Mouse (Mus musculus) kidney, embryonic 14.5 days (tissue): Measurements from ENCODE around the gene Wdr4. TPM values are rescaled to one million over a fixed set of nuclear protein-coding genes. Genes with fewer than 3 reads are reported as not detected.

Experiments
- ATAC-seq: fragments of 200-750 bp; cut with Nextera tagmentation; 2 replicates; pipeline ENCODE4 v1.8.0; 2017; ENCODE audit warnings: moderate number of reproducible peaks, mild to moderate bottlenecking, moderate TSS enrichment, moderate library complexity; ENCODE audit not compliant: low FRiP score, low TSS enrichment
- H3K27ac ChIP-seq: fragments of 300-500 bp; sonication (generic); 2 replicates; pipeline ENCODE4 v1.5.1; 2014; ENCODE audit warnings: low read depth, mild to moderate bottlenecking, low read length, moderate library complexity, mixed read lengths
- H3K27me3 ChIP-seq: fragments of 300-500 bp; sonication (generic); 2 replicates; pipeline ENCODE4 v1.6.1; 2014; ENCODE audit warnings: mild to moderate bottlenecking, low read length; ENCODE audit not compliant: control insufficient read depth, insufficient read depth
- H3K36me3 ChIP-seq: fragments of 300-500 bp; sonication (generic); 2 replicates; pipeline ENCODE4 v1.6.1; 2014; ENCODE audit warnings: low read length, mixed read lengths; ENCODE audit not compliant: control insufficient read depth, insufficient read depth
- H3K4me1 ChIP-seq: fragments of 300-500 bp; sonication (generic); 2 replicates; pipeline ENCODE4 v1.6.1; 2014; ENCODE audit warnings: low read length, mixed read lengths; ENCODE audit not compliant: control insufficient read depth, insufficient read depth
- H3K4me2 ChIP-seq: fragments of 300-500 bp; sonication (generic); replicated peaks from 2 replicates; pipeline ENCODE4 v1.6.1; 2014; ENCODE audit warnings: low read depth, mild to moderate bottlenecking, low read length
- H3K4me3 ChIP-seq: fragments of 300-500 bp; sonication (generic); 2 replicates; pipeline ENCODE4 v1.5.1; 2014; ENCODE audit warnings: mild to moderate bottlenecking, low read length
- H3K9ac ChIP-seq: fragments of 300-500 bp; sonication (generic); 2 replicates; pipeline ENCODE4 v1.6.1; 2014; ENCODE audit warnings: low read depth, mild to moderate bottlenecking, low read length, moderate library complexity
- H3K9me3 ChIP-seq: fragments of 300-500 bp; sonication (generic); 2 replicates; pipeline ENCODE4 v1.6.1; 2016; ENCODE audit warnings: low read length; ENCODE audit not compliant: control insufficient read depth
- WGBS: fragments of 180-500 bp; shearing (Covaris S2); extraction: QIAGEN DNeasy Blood & Tissue Kit; methylation state at CpG from one replicate; pipeline ENCODE4 v1.1.7; 2014; 5-methylcytosine and 5-hydroxymethylcytosine counted together
- polyA plus RNA-seq: library from polyadenylated mRNA; unstranded; fragments of >200 nt; fragmentation: Nextera tagmentation; extraction: Ambion mirVana; gene quantifications from 2 replicates; pipeline ENCODE4 v1.2.1, GENCODE M21; 2014

Gene Wdr4
- polyA plus RNA-seq, 1 experiment from 2014 or later: 45.7 TPM

- no peaks in the 10 kb centered on the region for H3K27me3 ChIP-seq
- H3K4me3 ChIP-seq: no peak overlapping the region
- H3K36me3 ChIP-seq: peaks cover 22% of the 10 kb centered on the region; the same call in 1 of the 2 replicates
- ATAC-seq: no peak
- no peaks in the 10 kb centered on the region for H3K9me3 ChIP-seq
- H3K4me2 ChIP-seq: no peak overlapping the region
- no peaks in the 10 kb centered on the region for H3K4me1 ChIP-seq
- WGBS: 91% methylated on average over 3 of the region's 3 CpGs
- H3K9ac ChIP-seq: no peak overlapping the region
- no peak overlapping the region for H3K27ac ChIP-seq
Observed at GRCm38 (mm10) chr17:31466854-31467253, 52.9 kb downstream of the Wdr4 start.

DNA sequence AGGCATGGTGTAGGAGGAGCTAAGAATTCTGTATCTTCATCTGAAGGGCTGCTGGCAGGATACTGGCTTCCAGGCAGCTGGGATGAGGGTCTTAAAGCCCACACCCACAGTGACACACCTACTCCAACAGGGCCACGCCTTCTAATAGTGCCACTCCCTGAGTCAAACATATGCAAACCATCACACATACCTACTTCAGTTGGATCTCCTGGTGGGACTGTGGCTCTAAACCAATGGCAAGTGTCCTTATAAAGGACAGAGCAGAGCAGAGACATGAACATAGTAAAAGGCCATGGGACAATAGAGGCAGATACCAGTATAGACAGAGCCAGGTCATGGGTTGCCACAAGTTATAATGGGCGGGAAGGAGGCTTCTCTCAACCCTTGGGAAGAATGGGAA is 57.3 kb downstream of the Wdr4 start:
- no peaks in the 10 kb centered on the region for H3K9me3 ChIP-seq
- no peak overlapping the region for H3K27ac ChIP-seq
- H3K4me2 ChIP-seq: no peak overlapping the region
- no peaks in the 10 kb centered on the region for H3K27me3 ChIP-seq
- H3K9ac ChIP-seq: no peak overlapping the region
- H3K36me3 ChIP-seq: peaks cover 10% of the 10 kb centered on the region; the same call in 1 of the 2 replicates
- H3K4me3 ChIP-seq: no peak overlapping the region
- H3K4me1 ChIP-seq: no peaks in the 10 kb centered on the region
- WGBS: 88% methylated on average over 2 of the region's 2 CpGs
- ATAC-seq: no peak

DNA sequence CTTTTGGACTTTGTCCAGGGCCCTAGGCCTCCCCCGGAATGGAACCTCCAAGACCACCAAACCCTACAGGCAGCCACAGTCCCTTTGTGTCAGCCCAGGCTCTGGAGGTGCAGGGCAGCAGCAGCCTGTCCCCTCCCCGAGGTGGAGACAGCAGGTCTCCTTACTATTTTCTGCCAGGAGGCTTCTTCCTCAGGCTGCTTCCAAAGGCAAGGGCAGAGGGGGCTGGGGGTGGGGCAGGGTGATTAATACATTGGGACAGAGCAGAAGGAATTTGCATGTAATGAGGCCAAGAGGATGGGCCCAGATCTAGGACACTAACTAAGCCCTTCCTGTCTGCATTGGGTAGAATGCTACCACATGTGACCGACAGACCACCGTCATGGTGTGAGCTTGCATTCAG is 59.4 kb downstream of the Wdr4 start:
- Histone ChIP-seq H3K4me2 (no peak overlapping the region), H3K9ac (no peak overlapping the region), H3K4me1 (no peaks in the 10 kb centered on the region; the same call in 1 of the 2 replicates), H3K4me3 (no peak overlapping the region), H3K27me3 (no peaks in the 10 kb centered on the region), H3K9me3 (no peaks in the 10 kb centered on the region), H3K36me3 (peaks cover 3% of the 10 kb centered on the region; the same call in 1 of the 2 replicates), H3K27ac (no peak overlapping the region)
- WGBS: 76% methylated on average over 4 of the region's 4 CpGs
- no peak for ATAC-seq

DNA sequence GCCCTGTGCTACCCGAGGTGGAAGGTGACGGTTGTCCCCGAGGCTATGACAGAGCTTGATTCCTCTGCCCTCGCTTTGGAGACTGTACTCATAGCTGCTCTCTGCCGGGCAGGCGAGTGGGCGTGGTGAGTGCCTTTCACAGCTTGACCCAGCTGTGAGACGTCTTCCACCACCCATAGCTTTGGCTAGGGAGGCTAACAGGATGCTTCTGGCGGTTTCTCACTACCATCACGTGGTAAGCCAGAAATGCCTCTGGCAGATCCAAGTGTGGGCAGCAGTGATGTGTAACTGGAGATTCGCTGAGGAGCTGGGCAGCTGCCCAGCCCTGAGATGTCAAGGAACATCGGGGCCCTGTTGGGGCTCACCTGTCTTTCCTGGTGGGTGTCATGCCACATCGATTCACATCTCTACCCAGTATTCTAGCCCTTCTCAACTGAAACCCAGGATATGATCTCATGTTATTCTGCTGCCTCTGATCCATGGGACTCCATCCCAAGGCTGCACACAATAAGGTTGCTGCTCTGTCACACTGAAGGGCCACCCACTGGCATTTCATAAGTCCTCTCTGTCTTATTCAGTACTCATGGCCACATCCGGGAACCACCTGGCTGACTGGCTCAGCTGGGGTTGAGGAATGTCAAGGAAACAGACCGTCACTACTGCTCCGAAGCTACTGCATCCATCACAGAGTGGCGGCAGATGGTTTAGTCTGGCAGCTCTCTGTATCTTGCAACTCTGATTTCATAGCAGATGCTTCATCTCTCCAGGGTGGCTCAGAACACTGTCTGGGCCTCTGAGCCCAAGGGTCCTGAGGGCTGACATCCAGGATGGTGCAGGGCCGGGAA is 62.8 kb downstream of the Wdr4 start:
- Histone ChIP-seq H3K9me3 (no peaks in the 10 kb centered on the region), H3K9ac (no peak overlapping the region), H3K27ac (no peak overlapping the region), H3K4me3 (no peak overlapping the region), H3K4me2 (no peak overlapping the region), H3K27me3 (no peaks in the 10 kb centered on the region), H3K4me1 (peaks cover 3% of the 10 kb centered on the region; the same call in 1 of the 2 replicates), H3K36me3 (peaks cover 3% of the 10 kb centered on the region; the same call in 1 of the 2 replicates)
- 0 out of 2 replicates have a peak, but pooled peaks have one; percentile 48 for ATAC-seq
- 62% methylated on average over 18 of the region's 18 CpGs for WGBS

GRCm38 (mm10) chr17:31454056-31454455 is 65.7 kb downstream of the Wdr4 start:
- Histone ChIP-seq H3K4me2 (no peak overlapping the region), H3K4me3 (no peak overlapping the region), H3K27me3 (no peaks in the 10 kb centered on the region), H3K4me1 (peaks cover 10% of the 10 kb centered on the region; the same call in 1 of the 2 replicates), H3K9ac (no peak overlapping the region), H3K27ac (no peak overlapping the region), H3K9me3 (no peaks in the 10 kb centered on the region), H3K36me3 (peaks cover 5% of the 10 kb centered on the region; the same call in 1 of the 2 replicates)
- no peak for ATAC-seq
- 89% methylated on average over 9 of the region's 9 CpGs for WGBS

DNA sequence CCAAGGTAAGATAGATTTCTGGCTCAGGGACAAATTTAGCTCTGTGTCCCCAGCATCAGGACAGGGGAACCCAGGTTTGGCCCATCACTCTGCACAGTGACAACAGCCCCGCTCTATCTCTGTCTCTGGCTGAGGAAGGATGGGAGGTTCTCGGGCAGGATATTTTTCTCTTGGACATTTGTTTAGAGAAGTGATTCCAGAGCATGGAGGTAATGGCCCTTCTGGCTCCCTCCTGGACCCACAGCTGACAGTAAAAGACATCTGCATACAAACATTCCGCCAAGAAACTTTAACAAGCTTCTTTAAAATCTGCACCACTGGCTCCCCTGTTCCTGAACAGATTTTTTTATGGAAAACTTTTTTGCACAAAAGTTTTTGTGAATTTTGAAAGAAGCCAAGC is 66.3 kb downstream of the Wdr4 start:
- H3K4me3 ChIP-seq: no peak overlapping the region
- no peak overlapping the region for H3K27ac ChIP-seq
- H3K9me3 ChIP-seq: no peaks in the 10 kb centered on the region
- ATAC-seq: no peak
- WGBS: 71% methylated on average over 3 of the region's 3 CpGs
- H3K36me3 ChIP-seq: peaks cover 5% of the 10 kb centered on the region; the same call in 1 of the 2 replicates
- no peaks in the 10 kb centered on the region for H3K27me3 ChIP-seq
- H3K9ac ChIP-seq: no peak overlapping the region
- no peak overlapping the region for H3K4me2 ChIP-seq
- peaks cover 10% of the 10 kb centered on the region; the same call in 1 of the 2 replicates for H3K4me1 ChIP-seq

- Histone ChIP-seq H3K36me3 (peaks cover 5% of the 10 kb centered on the region; the same call in 1 of the 2 replicates), H3K4me1 (peaks cover 10% of the 10 kb centered on the region; the same call in 1 of the 2 replicates), H3K9ac (no peak overlapping the region), H3K27ac (no peak overlapping the region), H3K27me3 (no peaks in the 10 kb centered on the region), H3K4me2 (no peak overlapping the region), H3K9me3 (no peaks in the 10 kb centered on the region), H3K4me3 (no peak overlapping the region)
- no peak for ATAC-seq
- 74% methylated on average over 2 of the region's 2 CpGs for WGBS
Observed at GRCm38 (mm10) chr17:31452816-31453215, 67.0 kb downstream of the Wdr4 start.

DNA sequence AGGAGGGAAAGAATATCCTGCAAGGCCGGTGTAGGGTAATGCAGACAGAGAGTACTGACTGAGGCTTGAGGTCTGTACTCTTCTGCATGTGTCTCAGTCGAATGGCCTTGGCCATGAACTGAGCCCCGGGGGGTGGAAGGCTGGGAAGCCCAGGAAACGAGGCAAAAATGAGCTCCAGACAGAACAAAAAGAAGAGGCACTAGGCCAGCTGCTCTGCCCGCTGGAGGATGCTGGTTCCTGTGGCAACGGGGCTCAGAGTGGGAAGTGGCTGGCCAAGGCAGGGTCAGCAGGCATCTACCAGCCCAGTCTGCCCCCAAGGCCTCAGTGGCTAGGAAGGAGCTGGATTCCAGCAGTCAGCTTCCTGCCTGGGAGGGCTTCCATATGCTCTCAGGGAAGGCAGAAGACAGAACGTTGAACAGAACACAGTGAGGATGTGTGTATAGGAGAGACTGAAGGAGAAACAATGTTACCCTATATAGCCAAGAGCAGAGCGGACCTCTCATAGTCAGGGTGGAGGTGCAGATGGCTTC is 68.5 kb downstream of the Wdr4 start:
- Histone ChIP-seq H3K9ac (no peak overlapping the region), H3K27me3 (no peaks in the 10 kb centered on the region), H3K9me3 (no peaks in the 10 kb centered on the region), H3K4me2 (no peak overlapping the region), H3K36me3 (peaks cover 13% of the 10 kb centered on the region; the same call in 1 of the 2 replicates), H3K4me1 (peaks cover 10% of the 10 kb centered on the region; the same call in 1 of the 2 replicates), H3K27ac (peak overlapping the region; percentile 44), H3K4me3 (no peak overlapping the region)
- ATAC-seq: peak; percentile 43; the same call in 1 of the 2 replicates
- WGBS: 56% methylated on average over 8 of the region's 8 CpGs

- H3K36me3 ChIP-seq: peaks cover 13% of the 10 kb centered on the region; the same call in 1 of the 2 replicates
- no peak overlapping the region for H3K9ac ChIP-seq
- peaks cover 8% of the 10 kb centered on the region; the same call in 1 of the 2 replicates for H3K4me1 ChIP-seq
- ATAC-seq: no peak
- H3K4me3 ChIP-seq: no peak overlapping the region
- no peak overlapping the region for H3K4me2 ChIP-seq
- H3K27ac ChIP-seq: no peak overlapping the region
- WGBS: 74% methylated on average over 3 of the region's 3 CpGs
- no peaks in the 10 kb centered on the region for H3K9me3 ChIP-seq
- no peaks in the 10 kb centered on the region for H3K27me3 ChIP-seq
Observed at GRCm38 (mm10) chr17:31450206-31450605, 69.6 kb downstream of the Wdr4 start.
